Mouse (Mus musculus) liver, embryonic 11.5 days (tissue): ENCODE results near the gene Srgap1. TPM values are rescaled to one million over a fixed set of nuclear protein-coding genes. Genes with fewer than 3 reads are reported as not detected.

Experiments used
- ATAC-seq: fragments of 200-750 bp; cut with Nextera tagmentation; replicated peaks from 2 replicates; pipeline ENCODE4 v1.8.0; 2017; ENCODE audit warnings: moderate number of reproducible peaks, mild to moderate bottlenecking, moderate TSS enrichment, moderate library complexity; ENCODE audit not compliant: low FRiP score
- DNase-seq: peaks from one replicate; pipeline ENCODE4 v3.0.0-alpha.2; 2017; ENCODE audit warnings: low spot score
- H3K27ac ChIP-seq: fragments of 300-500 bp; sonication (generic); 2 replicates; pipeline ENCODE4 v1.5.1; 2014; ENCODE audit warnings: mild to moderate bottlenecking, low read depth, low read length, control low read depth
- H3K27me3 ChIP-seq: fragments of 300-500 bp; sonication (generic); replicated peaks from 2 replicates; pipeline ENCODE4 v1.6.1; 2014; ENCODE audit warnings: low read length, mixed read lengths; ENCODE audit not compliant: control insufficient read depth, insufficient read depth
- H3K36me3 ChIP-seq: fragments of 300-500 bp; sonication (generic); 2 replicates; pipeline ENCODE4 v1.6.1; 2014; ENCODE audit warnings: mild to moderate bottlenecking, low read length, moderate library complexity, mixed read lengths; ENCODE audit not compliant: control insufficient read depth, insufficient read depth
- H3K4me1 ChIP-seq: fragments of 300-500 bp; sonication (generic); replicated peaks from 2 replicates; pipeline ENCODE4 v1.6.1; 2014; ENCODE audit warnings: low read length, mixed read lengths; ENCODE audit not compliant: control insufficient read depth, insufficient read depth
- H3K4me2 ChIP-seq: fragments of 300-500 bp; sonication (generic); 2 replicates; pipeline ENCODE4 v1.6.1; 2014; ENCODE audit warnings: mild to moderate bottlenecking, control low read depth, moderate library complexity
- H3K4me3 ChIP-seq: fragments of 300-500 bp; sonication (generic); 2 replicates; pipeline ENCODE4 v1.5.1; 2014; ENCODE audit warnings: low read depth, low read length, control low read depth
- H3K9ac ChIP-seq: fragments of 300-500 bp; sonication (generic); 2 replicates; pipeline ENCODE4 v1.6.1; 2014; ENCODE audit warnings: low read depth, low read length, control low read depth
- H3K9me3 ChIP-seq: fragments of 300-500 bp; sonication (generic); 2 replicates; pipeline ENCODE4 v1.6.1; 2016; ENCODE audit warnings: low read length, inconsistent platforms, mixed read lengths; ENCODE audit not compliant: control insufficient read depth
- whole genome bisulfite sequencing: fragments of 180-500 bp; shearing (Covaris S2); extraction: QIAGEN DNeasy Blood & Tissue Kit; methylation state at CpG from one replicate; pipeline ENCODE4 v1.1.7; 2014; 5-methylcytosine and 5-hydroxymethylcytosine counted together
- polyA plus RNA-seq: library from polyadenylated mRNA; unstranded; fragments of >200 nt; fragmentation: Nextera tagmentation; extraction: Ambion mirVana; gene quantifications from 2 replicates; pipeline ENCODE4 v1.2.1, GENCODE M21; 2014

Srgap1 gene
- polyA plus RNA-seq, 1 experiment from 2014 or later = 3.8 TPM

- no peak overlapping the region for H3K27ac ChIP-seq
- 86% methylated on average over 3 of the region's 3 CpGs for WGBS
- ATAC-seq = no peak
- H3K9ac ChIP-seq = no peak overlapping the region
- no peak for DNase-seq
- H3K27me3 ChIP-seq = no peaks in the 10 kb centered on the region
- no peaks in the 10 kb centered on the region for H3K9me3 ChIP-seq
- no peak overlapping the region for H3K4me2 ChIP-seq
- H3K36me3 ChIP-seq = no peaks in the 10 kb centered on the region
- 0 out of 2 replicates have a peak, but pooled peaks cover 9% of the 10 kb centered on the region for H3K4me1 ChIP-seq
- H3K4me3 ChIP-seq = no peak overlapping the region
Measured at GRCm38 (mm10) chr10:121737256-121737655, 309.9 kb downstream of the Srgap1 start.

GRCm38 (mm10) chr10:121732542-121732941 lies 314.6 kb downstream of the Srgap1 start:
- Histone ChIP-seq H3K27ac (no peak overlapping the region), H3K9ac (no peak overlapping the region), H3K4me3 (no peak overlapping the region), H3K4me2 (no peak overlapping the region), H3K27me3 (no peaks in the 10 kb centered on the region), H3K36me3 (no peaks in the 10 kb centered on the region), H3K4me1 (no peaks in the 10 kb centered on the region), H3K9me3 (no peaks in the 10 kb centered on the region)
- 86% methylated on average over 9 of the region's 9 CpGs for WGBS
- no peak for ATAC-seq
- DNase-seq = no peak

GRCm38 (mm10) chr10:121731048-121731725 lies 315.9 kb downstream of the Srgap1 start:
- H3K4me3 ChIP-seq = no peak overlapping the region
- DNase-seq (no peak), ATAC-seq (no peak)
- WGBS = 71% methylated on average over 8 of the region's 8 CpGs
- H3K36me3 ChIP-seq = no peaks in the 10 kb centered on the region
- H3K9me3 ChIP-seq = no peaks in the 10 kb centered on the region
- no peaks in the 10 kb centered on the region for H3K4me1 ChIP-seq
- no peak overlapping the region for H3K27ac ChIP-seq
- H3K4me2 ChIP-seq = no peak overlapping the region
- H3K27me3 ChIP-seq = no peaks in the 10 kb centered on the region
- H3K9ac ChIP-seq = no peak overlapping the region

Other genes with a start within 250 kb of the Srgap1 start
- gene Rxylt1, start 50.1 kb upstream of the Srgap1 start, polyA plus RNA-seq = 39.7 and 41.2 TPM in 2 replicates